Mouse (Mus musculus): ENCODE data around the gene Cux1. TPM values are rescaled to one million over a fixed set of nuclear protein-coding genes. Genes with fewer than 3 reads are reported as not detected.

Cux1 gene
- polyA plus RNA-seq, 1 experiment: 24.7 TPM

DNA sequence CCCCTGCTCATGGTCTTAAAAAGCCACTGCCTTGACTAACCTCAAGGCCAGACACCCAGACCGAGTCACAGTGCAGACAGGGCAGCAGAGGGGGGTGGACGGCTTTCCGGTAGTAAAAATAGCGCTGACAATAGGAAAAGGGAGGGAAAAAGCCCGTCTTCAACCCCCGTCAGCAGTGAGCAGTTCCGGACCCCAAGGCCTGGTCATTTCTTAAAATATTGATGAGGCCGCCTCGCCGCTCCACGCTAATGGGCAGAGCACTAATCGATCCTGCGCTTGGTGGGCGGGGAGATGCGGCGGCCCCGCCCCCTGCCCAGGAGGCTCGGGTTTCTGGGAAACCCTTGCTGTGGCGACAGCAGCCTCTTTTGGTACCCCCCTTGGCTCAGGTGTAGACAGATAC is 329.7 kb downstream of the Cux1 start:
- no peak for DNase-seq (ENCODE audit: low read depth in 1 of 2, low spot score in 2 of 2)
- no peak for TF ChIP-seq CTCF (IDR thresholded peaks at IDR 0.05; ENCODE audit: extremely low read depth, insufficient read depth, insufficient read length, insufficient replicate concordance)
- TF ChIP-seq POLR2A (IDR thresholded peaks at IDR 0.05; ENCODE audit: low read depth, low read length): no peak
- H3K36me3 ChIP-seq (ENCODE audit: control insufficient read depth, insufficient read depth, low read length): no peaks in the 10 kb centered on the region
- H3K27ac ChIP-seq (ENCODE audit: insufficient read depth, low read length): no peak overlapping the region
- 22% methylated on average over 19 of the region's 19 CpGs for WGBS
- H3K4me3 ChIP-seq (ENCODE audit: extremely low read depth, insufficient read depth, insufficient read length): no peak overlapping the region
- H3K27me3 ChIP-seq (ENCODE audit: control insufficient read depth, insufficient read depth, low read length): no peaks in the 10 kb centered on the region
- H3K4me1 ChIP-seq (ENCODE audit: control insufficient read depth, insufficient read depth, insufficient read length): no peaks in the 10 kb centered on the region; the same call in 1 of the 2 replicates

DNA sequence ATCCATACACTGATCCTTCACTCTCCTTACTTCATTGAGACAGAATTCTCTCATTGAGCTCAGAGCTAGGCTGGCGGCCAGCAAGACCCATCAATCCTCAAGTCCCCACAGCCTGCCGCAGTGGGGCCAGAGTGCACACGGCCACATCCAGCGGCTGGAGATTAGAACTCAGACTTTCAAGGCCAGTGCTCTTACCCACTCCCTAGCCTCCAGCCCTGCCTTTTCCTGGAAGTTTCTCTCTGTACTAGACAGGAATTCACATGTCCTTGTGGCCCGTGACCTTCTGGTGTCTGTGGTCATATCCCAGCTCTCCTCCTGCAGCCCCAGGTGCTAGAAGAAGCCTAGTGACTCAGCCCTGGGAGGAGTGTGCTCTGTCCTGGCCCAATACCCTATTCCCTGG is 330.7 kb downstream of the Cux1 start:
- WGBS: 93% methylated on average over 5 of the region's 5 CpGs
- TF ChIP-seq CTCF (IDR thresholded peaks at IDR 0.05; ENCODE audit: extremely low read depth, insufficient read depth, insufficient read length, insufficient replicate concordance): no peak
- no peak for TF ChIP-seq POLR2A (IDR thresholded peaks at IDR 0.05; ENCODE audit: low read depth, low read length)
- DNase-seq (ENCODE audit: low read depth in 1 of 2, low spot score in 2 of 2): no peak
- Histone ChIP-seq H3K4me1 (ENCODE audit: control insufficient read depth, insufficient read depth, insufficient read length) (no peaks in the 10 kb centered on the region; the same call in 1 of the 2 replicates), H3K27ac (ENCODE audit: insufficient read depth, low read length) (no peak overlapping the region), H3K36me3 (ENCODE audit: control insufficient read depth, insufficient read depth, low read length) (no peaks in the 10 kb centered on the region), H3K4me3 (ENCODE audit: extremely low read depth, insufficient read depth, insufficient read length) (no peak overlapping the region), H3K27me3 (ENCODE audit: control insufficient read depth, insufficient read depth, low read length) (no peaks in the 10 kb centered on the region)

DNA sequence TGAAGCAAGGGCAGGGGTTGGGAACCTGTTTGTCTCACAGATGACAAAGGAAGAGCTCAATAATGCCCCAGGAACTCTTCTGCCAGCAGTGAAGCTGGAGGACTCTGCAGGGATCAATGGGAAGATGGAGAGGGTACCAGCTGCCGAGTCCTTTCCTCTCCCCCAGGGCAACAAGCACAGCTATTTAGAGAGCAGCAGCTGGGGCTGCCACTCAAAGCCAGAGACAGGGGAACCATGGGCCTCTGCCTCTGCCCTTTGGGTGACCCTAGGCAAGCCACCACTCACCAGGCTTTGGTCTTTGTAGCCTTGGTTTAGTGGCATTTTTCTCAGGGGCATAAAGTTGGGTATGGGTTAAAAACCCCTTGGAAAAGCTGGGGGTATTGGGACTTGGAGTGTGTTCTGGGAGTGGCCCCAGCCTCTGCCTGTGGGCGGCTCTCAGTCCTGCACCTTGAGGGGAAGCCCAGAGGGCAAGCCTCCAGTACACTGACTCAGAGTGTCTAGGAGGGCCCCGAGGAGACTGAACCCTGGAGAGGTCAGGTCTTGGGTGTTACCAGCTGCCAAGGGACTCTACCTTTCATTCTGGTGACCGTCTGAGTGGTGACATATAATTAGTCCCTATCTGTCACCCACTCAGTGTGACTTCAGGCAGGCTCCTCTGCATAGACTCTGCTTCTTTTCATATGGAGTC is 336.8 kb downstream of the Cux1 start:
- Histone ChIP-seq H3K27me3 (ENCODE audit: control insufficient read depth, insufficient read depth, low read length) (no peaks in the 10 kb centered on the region), H3K36me3 (ENCODE audit: control insufficient read depth, insufficient read depth, low read length) (no peaks in the 10 kb centered on the region), H3K27ac (ENCODE audit: insufficient read depth, low read length) (no peak overlapping the region), H3K4me1 (ENCODE audit: control insufficient read depth, insufficient read depth, insufficient read length) (no peaks in the 10 kb centered on the region), H3K4me3 (ENCODE audit: extremely low read depth, insufficient read depth, insufficient read length) (no peak overlapping the region)
- TF ChIP-seq CTCF (IDR thresholded peaks at IDR 0.05; ENCODE audit: extremely low read depth, insufficient read depth, insufficient read length, insufficient replicate concordance) (no peak), POLR2A (IDR thresholded peaks at IDR 0.05; ENCODE audit: low read depth, low read length) (no peak)
- DNase-seq (ENCODE audit: low read depth in 1 of 2, low spot score in 2 of 2): no peak
- WGBS: 67% methylated on average over 4 of the region's 4 CpGs

DNA sequence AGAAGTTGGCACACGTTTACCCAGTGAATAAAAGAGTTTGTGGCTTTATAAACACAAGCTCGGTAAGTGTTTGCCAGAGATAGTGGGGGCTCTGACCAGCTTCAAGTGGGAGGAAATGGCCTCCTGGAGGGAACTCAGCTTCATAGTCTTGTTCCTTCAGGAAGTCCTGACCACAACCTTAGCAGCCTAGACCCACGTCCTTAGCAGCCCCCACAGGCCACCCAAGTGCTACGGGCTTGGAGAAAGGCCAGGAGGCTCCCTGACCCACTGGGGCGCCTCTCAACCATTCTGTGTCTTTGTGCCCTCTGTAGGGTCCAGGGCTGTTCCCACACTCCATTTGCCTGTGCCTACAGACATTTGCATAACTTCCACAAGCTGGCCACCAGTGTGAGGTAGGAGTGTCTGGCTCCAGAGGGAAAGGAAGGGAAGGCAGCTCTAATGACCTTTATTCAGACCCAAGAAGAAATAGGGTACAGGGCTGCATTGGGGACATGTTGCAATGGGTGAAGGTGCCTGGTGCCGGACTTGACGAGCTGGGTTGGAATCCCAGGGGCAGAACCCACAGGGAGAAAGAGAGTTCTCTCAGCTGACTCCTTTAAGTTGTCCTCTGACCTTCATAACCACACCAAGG is 340.9 kb downstream of the Cux1 start:
- Histone ChIP-seq H3K4me1 (ENCODE audit: control insufficient read depth, insufficient read depth, insufficient read length) (no peaks in the 10 kb centered on the region), H3K27me3 (ENCODE audit: control insufficient read depth, insufficient read depth, low read length) (no peaks in the 10 kb centered on the region), H3K36me3 (ENCODE audit: control insufficient read depth, insufficient read depth, low read length) (no peaks in the 10 kb centered on the region), H3K4me3 (ENCODE audit: extremely low read depth, insufficient read depth, insufficient read length) (no peak overlapping the region), H3K27ac (ENCODE audit: insufficient read depth, low read length) (no peak overlapping the region)
- DNase-seq (ENCODE audit: low read depth in 1 of 2, low spot score in 2 of 2): no peak
- 43% methylated on average over 7 of the region's 7 CpGs for WGBS
- no peak for TF ChIP-seq CTCF (IDR thresholded peaks at IDR 0.05; ENCODE audit: extremely low read depth, insufficient read depth, insufficient read length, insufficient replicate concordance)
- no peak for TF ChIP-seq POLR2A (IDR thresholded peaks at IDR 0.05; ENCODE audit: low read depth, low read length)

DNA sequence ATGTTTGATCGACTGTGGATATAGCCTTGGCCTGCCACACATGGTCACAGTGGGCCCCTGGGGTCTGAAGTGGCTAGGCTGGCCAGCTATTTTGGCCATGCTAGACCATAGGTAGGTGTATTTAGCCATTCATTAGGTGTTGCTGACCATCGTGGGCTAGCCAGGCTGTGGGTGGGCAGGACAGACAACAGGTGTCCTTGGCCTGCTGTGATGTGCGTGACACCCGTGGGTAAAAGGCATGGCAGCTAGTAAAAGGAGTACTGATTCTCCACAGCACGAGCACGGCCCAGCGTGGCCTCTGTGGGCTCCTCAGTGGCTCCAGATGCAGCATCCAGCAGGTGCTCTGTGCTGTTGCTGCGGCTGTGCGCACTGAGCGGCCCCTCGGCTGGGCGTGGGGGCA is 348.7 kb downstream of the Cux1 start:
- Histone ChIP-seq H3K4me3 (ENCODE audit: extremely low read depth, insufficient read depth, insufficient read length) (no peak overlapping the region), H3K4me1 (ENCODE audit: control insufficient read depth, insufficient read depth, insufficient read length) (no peaks in the 10 kb centered on the region), H3K36me3 (ENCODE audit: control insufficient read depth, insufficient read depth, low read length) (no peaks in the 10 kb centered on the region), H3K27ac (ENCODE audit: insufficient read depth, low read length) (no peak overlapping the region), H3K27me3 (ENCODE audit: control insufficient read depth, insufficient read depth, low read length) (no peaks in the 10 kb centered on the region)
- DNase-seq (ENCODE audit: low read depth in 1 of 2, low spot score in 2 of 2): no peak
- 92% methylated on average over 12 of the region's 12 CpGs for WGBS
- TF ChIP-seq CTCF (IDR thresholded peaks at IDR 0.05; ENCODE audit: extremely low read depth, insufficient read depth, insufficient read length, insufficient replicate concordance) (no peak), POLR2A (IDR thresholded peaks at IDR 0.05; ENCODE audit: low read depth, low read length) (no peak)

DNA sequence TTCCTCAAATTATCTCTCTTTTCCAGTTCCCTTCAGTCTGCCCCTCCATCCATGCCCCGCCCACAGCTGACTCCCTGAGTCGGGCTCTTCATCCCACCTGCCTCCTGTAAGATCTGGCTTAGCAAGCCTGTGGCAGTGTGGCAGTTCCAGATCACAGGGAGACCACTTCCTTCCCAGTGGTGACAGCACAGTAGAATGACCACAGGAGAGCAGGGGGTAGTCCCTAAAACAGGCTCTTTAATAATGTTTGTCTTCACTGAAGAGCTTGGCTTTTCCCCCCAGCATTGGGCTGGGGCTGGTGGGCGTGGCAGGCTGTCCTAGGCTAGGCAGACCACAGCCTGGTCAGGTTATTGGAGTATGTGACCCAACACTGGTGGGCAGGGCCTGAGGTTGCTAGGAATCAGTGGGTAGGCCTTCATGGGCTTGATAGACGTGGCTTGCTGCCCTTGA is 349.3 kb downstream of the Cux1 start:
- H3K27me3 ChIP-seq (ENCODE audit: control insufficient read depth, insufficient read depth, low read length): no peaks in the 10 kb centered on the region
- no peak overlapping the region for H3K4me3 ChIP-seq (ENCODE audit: extremely low read depth, insufficient read depth, insufficient read length)
- no peak for DNase-seq (ENCODE audit: low read depth in 1 of 2, low spot score in 2 of 2)
- H3K36me3 ChIP-seq (ENCODE audit: control insufficient read depth, insufficient read depth, low read length): no peaks in the 10 kb centered on the region
- no peak for TF ChIP-seq CTCF (IDR thresholded peaks at IDR 0.05; ENCODE audit: extremely low read depth, insufficient read depth, insufficient read length, insufficient replicate concordance)
- no peak for TF ChIP-seq POLR2A (IDR thresholded peaks at IDR 0.05; ENCODE audit: low read depth, low read length)
- no peaks in the 10 kb centered on the region for H3K4me1 ChIP-seq (ENCODE audit: control insufficient read depth, insufficient read depth, insufficient read length)
- H3K27ac ChIP-seq (ENCODE audit: insufficient read depth, low read length): no peak overlapping the region
- 50% methylated on average over 4 of the region's 4 CpGs for WGBS
